Mouse (Mus musculus) thymus, adult 2 months (tissue): ENCODE data around the gene Hadha. TPM values are rescaled to one million over a fixed set of nuclear protein-coding genes. Genes with fewer than 3 reads are reported as not detected.

Experiments
- DNase-seq: peaks from one replicate; pipeline ENCODE4 v3.0.0; 2021
- H3K27ac ChIP-seq: fragments of 200-500 bp; 2 replicates; pipeline ENCODE4 v1.5.1; 2012; ENCODE audit warnings: low read length, control low read depth; ENCODE audit not compliant: control insufficient read depth, insufficient read depth
- H3K27me3 ChIP-seq: fragments of 200-500 bp; 2 replicates; pipeline ENCODE4 v1.6.1; 2012; ENCODE audit warnings: mild to moderate bottlenecking, low read length, moderate library complexity, mixed read lengths; ENCODE audit not compliant: control insufficient read depth, insufficient read depth
- H3K36me3 ChIP-seq: fragments of 200-500 bp; 2 replicates; pipeline ENCODE4 v1.6.1; 2012; ENCODE audit warnings: mild to moderate bottlenecking, low read length, moderate library complexity; ENCODE audit not compliant: control insufficient read depth, insufficient read depth
- H3K4me1 ChIP-seq: fragments of 200-500 bp; replicated peaks from 2 replicates; pipeline ENCODE4 v1.6.1; 2012; ENCODE audit warnings: low read length; ENCODE audit not compliant: control insufficient read depth, insufficient read depth
- H3K4me3 ChIP-seq: fragments of 200-500 bp; 2 replicates; pipeline ENCODE4 v1.5.1; 2012; ENCODE audit warnings: mild to moderate bottlenecking, low read length, control low read depth, moderate library complexity; ENCODE audit not compliant: control insufficient read depth, insufficient read depth
- CTCF ChIP-seq: fragments of 200-500 bp; IDR thresholded peaks from 2 replicates; pipeline ENCODE4 v1.5.1; 2012; ENCODE audit warnings: mild to moderate bottlenecking, control low read depth, low read length, moderate library complexity, borderline replicate concordance; ENCODE audit not compliant: control insufficient read depth, poor library complexity, insufficient read depth; ENCODE audit errors: extremely low read depth
- POLR2A ChIP-seq: fragments of 200-500 bp; IDR thresholded peaks from 2 replicates; pipeline ENCODE4 v1.6.1; 2012; ENCODE audit warnings: mild to moderate bottlenecking, low read length, control low read depth, moderate library complexity; ENCODE audit not compliant: control insufficient read depth, poor library complexity, insufficient read depth; ENCODE audit errors: extremely low read depth
- WGBS: fragments of 180-500 bp; shearing (Covaris S2); methylation state at CpG from one replicate; pipeline ENCODE4 v1.1.7; 2018; 5-methylcytosine and 5-hydroxymethylcytosine counted together
- polyA plus RNA-seq: library from polyadenylated mRNA; depleted of rRNA; stranded (reverse); fragments of >200 nt; gene quantifications from 2 replicates; pipeline ENCODE4 v1.2.3, GENCODE M21; 2012

Gene Hadha
- polyA plus RNA-seq, 1 experiment: 80.5 TPM

DNA sequence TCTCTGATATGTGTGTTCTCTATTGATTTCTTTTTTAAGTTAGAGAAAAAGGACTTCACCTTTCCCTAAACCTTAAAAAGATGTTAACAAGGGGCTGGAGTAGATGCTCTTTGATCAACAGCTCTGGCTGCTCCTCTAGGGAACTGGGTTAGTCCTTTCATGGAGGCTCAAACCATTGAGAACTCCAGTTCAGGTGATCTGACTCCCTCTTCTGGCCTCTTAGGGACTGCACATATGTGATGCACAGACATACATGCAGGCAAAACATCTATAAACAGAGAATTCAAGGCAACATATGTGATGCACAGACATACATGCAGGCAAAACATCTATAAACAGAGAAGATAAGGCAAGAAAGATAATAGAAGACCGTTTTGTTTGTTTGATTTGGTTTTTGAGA, 37.5 kb upstream of the Hadha start:
- no peak overlapping the region for H3K4me3 ChIP-seq
- TF ChIP-seq CTCF (no peak), POLR2A (no peak)
- WGBS: 93% methylated on average over 1 of the region's 1 CpGs
- DNase-seq: no peak
- H3K4me1 ChIP-seq: no peaks in the 10 kb centered on the region
- no peaks in the 10 kb centered on the region for H3K27me3 ChIP-seq
- no peak overlapping the region for H3K27ac ChIP-seq
- peaks cover 5% of the 10 kb centered on the region; the same call in 1 of the 2 replicates for H3K36me3 ChIP-seq

DNA sequence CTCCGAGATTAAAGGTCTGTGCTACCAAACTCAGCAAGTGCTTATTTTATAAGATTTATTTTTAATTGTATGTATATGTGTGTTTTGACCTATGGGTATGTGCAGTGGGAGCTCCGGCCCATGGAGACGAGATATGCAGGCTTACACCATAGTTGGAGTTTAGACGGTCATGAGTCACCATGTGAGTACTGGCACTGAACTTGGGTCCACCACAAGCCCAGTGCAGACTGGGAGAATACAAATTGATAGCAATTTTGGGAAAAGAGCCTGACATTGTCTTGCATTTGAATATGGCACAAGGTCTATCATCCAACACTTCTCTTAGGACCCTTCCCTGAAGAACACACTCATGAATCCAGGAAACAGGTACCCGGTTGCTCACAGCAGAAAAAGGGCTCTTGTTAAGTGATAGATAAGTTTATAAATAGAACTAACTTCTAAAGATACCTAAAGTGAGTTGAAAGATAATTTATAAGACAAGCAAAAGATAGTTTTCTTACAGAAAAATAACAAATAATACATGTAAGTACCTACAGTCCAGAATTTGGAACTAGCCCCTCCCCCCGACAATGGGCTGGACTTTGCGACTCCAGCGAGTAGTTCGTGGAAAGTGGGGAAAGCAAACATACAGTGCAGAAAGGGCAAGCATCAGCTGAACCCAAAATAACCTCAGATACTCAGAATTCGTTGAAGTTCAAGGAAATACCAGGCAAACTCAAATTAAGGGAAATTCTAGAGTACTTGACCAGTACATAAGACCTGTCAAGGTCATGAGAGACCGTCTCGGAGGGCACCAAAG, 32.9 kb upstream of the Hadha start:
- DNase-seq: no peak
- TF ChIP-seq CTCF (no peak), POLR2A (no peak)
- 97% methylated on average over 12 of the region's 12 CpGs for WGBS
- H3K4me1 ChIP-seq: no peaks in the 10 kb centered on the region
- H3K36me3 ChIP-seq: peaks cover 40% of the 10 kb centered on the region
- H3K27me3 ChIP-seq: no peaks in the 10 kb centered on the region
- H3K4me3 ChIP-seq: no peak overlapping the region
- H3K27ac ChIP-seq: no peak overlapping the region

DNA sequence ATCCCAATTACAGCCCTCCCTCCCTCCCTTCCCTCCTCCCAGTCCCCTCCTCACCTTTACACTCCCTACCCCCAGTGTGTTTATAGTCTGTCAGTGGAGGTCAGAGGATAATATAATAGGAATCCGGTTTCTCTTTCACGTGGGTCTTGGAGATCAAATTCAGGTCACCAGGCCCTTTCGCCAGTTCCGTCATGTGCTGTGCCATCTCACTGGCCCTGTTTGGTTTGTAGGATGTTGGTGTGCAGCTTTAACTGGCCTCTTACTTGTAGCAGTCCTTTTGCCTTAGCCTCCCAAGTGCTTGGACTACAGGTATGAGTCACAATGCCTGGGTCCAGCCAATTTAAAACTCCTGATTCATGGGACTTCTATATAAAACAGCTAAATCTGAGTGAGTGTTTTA, 20.8 kb upstream of the Hadha start:
- WGBS: 94% methylated on average over 4 of the region's 4 CpGs
- H3K27ac ChIP-seq: no peak overlapping the region
- H3K27me3 ChIP-seq: no peaks in the 10 kb centered on the region
- no peak for DNase-seq
- H3K4me1 ChIP-seq: no peaks in the 10 kb centered on the region
- no peak for TF ChIP-seq POLR2A
- no peak for TF ChIP-seq CTCF
- peaks cover 84% of the 10 kb centered on the region for H3K36me3 ChIP-seq
- no peak overlapping the region for H3K4me3 ChIP-seq

DNA sequence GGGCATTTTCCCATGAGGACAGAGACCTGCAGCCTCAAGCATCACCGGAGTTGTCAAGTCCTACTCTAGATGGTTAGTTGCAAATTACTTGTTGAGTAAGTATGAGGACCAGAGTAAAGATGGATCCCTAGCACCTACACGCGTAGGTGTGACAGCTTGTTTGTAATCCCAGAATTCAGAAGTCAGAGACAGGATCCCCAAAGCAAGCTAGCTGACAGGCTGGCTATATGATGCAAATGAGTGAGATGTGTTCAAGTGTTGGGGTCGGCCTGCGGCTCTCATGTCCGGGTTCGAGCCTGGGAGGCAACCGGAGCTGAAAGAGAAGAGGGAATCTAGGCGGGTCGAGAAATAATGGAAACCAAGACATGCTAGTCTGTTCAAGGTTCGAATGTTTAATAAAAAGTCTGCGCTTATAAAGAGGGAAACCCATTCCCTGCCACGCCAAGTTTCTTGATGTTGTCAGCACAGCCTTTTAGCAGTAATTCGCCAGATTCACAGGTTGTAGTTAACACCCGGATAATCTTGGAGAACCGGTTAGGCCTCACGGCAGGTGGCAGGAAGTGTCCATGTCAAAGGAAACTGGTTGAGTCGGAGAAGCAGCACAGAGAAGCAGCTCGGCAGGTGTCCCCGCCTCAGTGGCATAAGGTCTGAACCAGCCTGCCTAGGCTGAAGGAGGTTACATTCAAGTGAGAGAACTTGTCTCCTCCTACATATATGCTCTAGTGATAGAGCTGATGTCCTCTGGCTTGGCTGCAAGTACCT, 18.1 kb upstream of the Hadha start:
- no peak for TF ChIP-seq POLR2A
- no peak for TF ChIP-seq CTCF
- WGBS: 91% methylated on average over 20 of the region's 20 CpGs
- Histone ChIP-seq H3K36me3 (peaks cover 80% of the 10 kb centered on the region), H3K27me3 (no peaks in the 10 kb centered on the region), H3K4me3 (no peak overlapping the region), H3K27ac (no peak overlapping the region), H3K4me1 (no peaks in the 10 kb centered on the region)
- DNase-seq: no peak

DNA sequence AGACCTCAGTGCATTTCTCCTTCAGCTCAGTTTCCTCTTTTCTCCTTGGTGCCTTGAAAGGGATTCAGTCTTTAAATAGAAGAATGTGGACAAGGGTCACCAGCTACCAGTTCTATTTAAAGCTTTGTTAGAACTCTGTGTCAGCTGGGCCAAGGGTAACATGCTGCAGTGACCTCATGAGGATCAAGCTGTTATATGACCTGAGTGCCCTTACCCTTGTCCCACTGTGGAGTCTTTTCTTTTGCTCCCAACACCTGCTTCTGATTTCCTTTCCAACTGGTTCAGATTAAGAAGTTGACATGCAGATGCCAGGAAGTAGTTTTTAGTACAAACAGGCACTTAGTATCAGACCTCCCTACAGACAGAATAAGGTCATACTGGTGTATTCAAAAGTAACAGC, 17.2 kb upstream of the Hadha start:
- no peaks in the 10 kb centered on the region for H3K27me3 ChIP-seq
- H3K27ac ChIP-seq: no peak overlapping the region
- no peak overlapping the region for H3K4me3 ChIP-seq
- H3K36me3 ChIP-seq: peaks cover 76% of the 10 kb centered on the region
- no peaks in the 10 kb centered on the region for H3K4me1 ChIP-seq
- TF ChIP-seq POLR2A: no peak
- no peak for TF ChIP-seq CTCF
- DNase-seq: no peak

DNA sequence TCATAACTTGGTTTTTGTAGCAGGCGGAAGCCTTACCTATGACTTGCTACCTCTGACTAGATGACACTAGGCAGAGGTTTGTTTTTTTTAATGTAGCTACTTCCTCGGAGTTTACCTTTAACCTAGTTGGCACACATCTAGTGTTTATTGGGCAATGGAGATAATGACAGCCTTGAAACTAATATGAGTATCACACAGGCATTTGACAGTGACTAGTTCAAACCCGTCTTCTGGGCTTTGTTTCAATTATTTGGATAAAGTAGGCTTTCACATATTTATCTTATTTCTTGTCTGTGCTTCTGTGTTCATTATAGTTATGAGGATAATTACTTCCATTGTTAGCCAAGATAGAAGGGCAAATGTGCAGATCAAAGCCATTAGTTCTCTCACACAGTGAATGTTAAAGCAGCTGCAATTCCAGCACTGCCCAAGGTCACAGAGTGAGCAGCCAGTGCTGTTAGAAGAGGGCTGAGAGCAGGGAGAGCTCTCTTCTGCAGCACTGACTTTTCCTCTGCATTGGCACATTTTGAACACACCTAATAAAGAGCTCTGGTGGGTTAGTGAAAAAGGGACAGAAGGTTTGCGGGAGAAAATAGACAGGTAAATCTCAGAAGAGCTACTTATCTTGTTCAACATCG, 15.5 kb upstream of the Hadha start:
- WGBS: 96% methylated on average over 5 of the region's 5 CpGs
- Histone ChIP-seq H3K36me3 (peaks cover 65% of the 10 kb centered on the region), H3K27me3 (no peaks in the 10 kb centered on the region), H3K27ac (no peak overlapping the region), H3K4me1 (no peaks in the 10 kb centered on the region), H3K4me3 (no peak overlapping the region)
- no peak for DNase-seq
- TF ChIP-seq POLR2A: no peak
- TF ChIP-seq CTCF: no peak
